Mouse (Mus musculus): Measurements from ENCODE around the gene Sipa1. TPM values are rescaled to one million over a fixed set of nuclear protein-coding genes. Genes with fewer than 3 reads are reported as not detected.

The Sipa1 gene
- polyA plus RNA-seq, 1 experiment, result 5.5 TPM

DNA sequence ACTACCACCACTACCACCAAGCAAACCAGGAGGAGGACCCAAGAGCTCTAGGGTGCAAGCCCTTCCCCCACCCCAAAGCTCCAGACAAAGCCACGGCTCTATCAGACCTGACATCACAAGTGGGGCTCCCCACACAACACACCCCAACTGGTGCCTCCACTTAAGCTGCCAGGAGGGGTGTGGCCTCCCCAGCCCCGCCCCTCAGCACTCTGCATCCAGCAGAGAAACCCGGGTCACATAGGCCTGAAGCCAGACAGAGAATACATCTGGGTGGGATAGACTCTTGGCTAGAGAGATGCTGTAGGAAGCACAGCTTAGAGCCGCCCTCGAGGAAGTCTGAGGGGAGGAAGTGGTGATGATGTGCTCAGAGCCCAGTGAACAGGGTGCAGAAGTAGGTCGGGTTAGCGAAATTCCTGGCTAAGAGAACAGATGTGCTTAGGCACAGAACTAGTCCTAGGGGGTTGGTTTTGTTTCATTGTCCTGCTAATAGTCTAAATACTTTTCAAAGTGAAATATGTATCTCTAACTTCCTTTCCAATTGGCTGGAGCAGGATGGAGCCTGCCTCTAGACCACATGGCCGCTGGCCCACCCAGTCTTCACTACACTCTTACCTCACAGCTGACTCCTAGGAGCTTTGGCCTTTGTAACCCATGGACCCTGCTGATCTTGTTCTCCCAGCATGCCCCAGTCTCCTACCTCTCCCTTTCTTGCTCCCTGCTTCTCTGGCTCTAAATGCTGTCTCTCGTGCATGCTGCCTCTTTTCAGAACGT, 41.5 kb upstream of the Sipa1 start:
- TF ChIP-seq POLR2A (IDR thresholded peaks at IDR 0.05; ENCODE audit: control insufficient read depth, low read depth, low read length) (no peak), CTCF (IDR thresholded peaks at IDR 0.05; ENCODE audit: control insufficient read depth, insufficient read depth, insufficient replicate concordance, low read depth, low read length) (no peak)
- Histone ChIP-seq H3K4me1 (ENCODE audit: control insufficient read depth, insufficient read depth, low read length) (0 out of 2 replicates have a peak, but pooled peaks cover 3% of the 10 kb centered on the region), H3K27me3 (ENCODE audit: control insufficient read depth, insufficient read depth, low read length) (no peaks in the 10 kb centered on the region), H3K36me3 (ENCODE audit: control insufficient read depth, insufficient read depth, low read length) (peaks cover 1% of the 10 kb centered on the region), H3K27ac (ENCODE audit: control insufficient read depth, insufficient read depth, low read depth, low read length) (peak overlapping the region; percentile 34; the same call in 1 of the 2 replicates), H3K4me3 (ENCODE audit: control insufficient read depth, low read depth, low read length) (no peak overlapping the region)

DNA sequence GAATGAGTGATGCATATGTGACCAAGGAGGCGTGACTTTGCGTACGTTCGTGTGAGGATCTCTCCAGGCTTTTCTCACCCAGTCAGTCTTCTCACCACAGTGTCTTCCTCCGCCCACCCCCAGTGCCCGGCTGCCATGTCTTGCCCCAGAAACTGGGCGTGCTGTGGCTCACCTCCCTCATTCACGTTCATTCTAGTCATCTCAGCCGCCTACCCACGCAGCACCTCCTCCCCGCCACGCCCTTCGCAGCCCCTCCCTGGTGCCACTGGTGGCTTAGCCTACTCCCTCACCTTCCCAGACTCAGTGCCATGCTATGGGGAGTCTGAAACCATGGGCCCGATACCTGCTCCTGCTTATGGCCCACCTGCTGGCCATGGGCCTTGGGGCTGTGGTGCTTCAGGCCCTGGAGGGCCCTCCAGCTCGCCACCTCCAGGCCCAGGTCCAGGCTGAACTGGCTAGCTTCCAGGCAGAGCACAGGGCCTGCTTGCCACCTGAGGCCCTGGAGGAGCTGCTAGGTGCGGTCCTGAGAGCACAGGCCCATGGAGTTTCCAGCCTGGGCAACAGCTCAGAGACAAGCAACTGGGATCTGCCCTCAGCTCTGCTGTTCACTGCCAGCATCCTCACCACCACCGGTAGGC, 40.8 kb upstream of the Sipa1 start, which contains the start of gene Kcnk7:
TSS of gene Kcnk7 (plus strand) at position 205 of the 638 bp plus-strand sequence.
- H3K27ac ChIP-seq (ENCODE audit: control insufficient read depth, insufficient read depth, low read depth, low read length), result peak within 1 kb of the TSS; percentile 34; the same call in 1 of the 2 replicates

DNA sequence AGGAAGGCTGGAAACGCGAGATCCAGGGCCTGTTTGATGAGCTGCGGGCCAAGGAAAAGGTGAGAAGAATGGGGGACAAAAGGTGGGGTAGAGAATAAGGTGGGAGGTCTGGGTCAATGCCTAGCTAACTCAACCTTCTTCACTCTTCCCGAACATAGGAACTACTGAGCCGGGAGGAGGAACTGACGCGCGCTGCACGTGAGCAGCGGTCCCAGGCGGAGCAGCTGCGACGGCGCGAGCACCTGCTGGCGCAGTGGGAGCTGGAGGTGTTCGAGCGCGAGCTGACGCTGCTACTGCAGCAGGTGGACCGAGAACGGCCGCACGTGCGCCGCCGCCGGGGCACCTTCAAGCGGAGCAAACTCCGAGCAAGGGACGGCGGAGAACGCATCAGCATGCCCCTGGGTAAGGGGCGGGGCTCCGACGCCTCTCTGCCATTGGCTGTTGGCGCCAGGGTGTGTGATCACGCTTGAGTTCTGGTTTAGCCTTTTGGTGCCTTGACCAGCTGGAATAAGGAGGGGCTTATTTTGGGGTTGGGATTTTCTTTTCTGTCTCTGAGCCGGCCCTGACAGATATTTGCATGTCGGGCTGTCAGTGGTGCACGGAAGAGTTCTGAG, 32.4 kb upstream of the Sipa1 start:
- peaks cover 8% of the 10 kb centered on the region for H3K36me3 ChIP-seq (ENCODE audit: control insufficient read depth, insufficient read depth, low read length)
- no peaks in the 10 kb centered on the region for H3K27me3 ChIP-seq (ENCODE audit: control insufficient read depth, insufficient read depth, low read length)
- H3K4me3 ChIP-seq (ENCODE audit: control insufficient read depth, low read depth, low read length), result peak overlapping the region; percentile 6
- TF ChIP-seq CTCF (IDR thresholded peaks at IDR 0.05; ENCODE audit: control insufficient read depth, insufficient read depth, insufficient replicate concordance, low read depth, low read length) (no peak), POLR2A (IDR thresholded peaks at IDR 0.05; ENCODE audit: control insufficient read depth, low read depth, low read length) (no peak)
- peaks cover 21% of the 10 kb centered on the region for H3K4me1 ChIP-seq (ENCODE audit: control insufficient read depth, insufficient read depth, low read length)
- peak overlapping the region; percentile 16; the same call in 1 of the 2 replicates for H3K27ac ChIP-seq (ENCODE audit: control insufficient read depth, insufficient read depth, low read depth, low read length)

More for the DNA sequence above, 40.8 kb upstream of the Sipa1 start, which contains the start of gene Kcnk7:
- TF ChIP-seq CTCF (IDR thresholded peaks at IDR 0.05; ENCODE audit: control insufficient read depth, insufficient read depth, insufficient replicate concordance, low read depth, low read length) (no peak), POLR2A (IDR thresholded peaks at IDR 0.05; ENCODE audit: control insufficient read depth, low read depth, low read length) (no peak)
- no peak within 1 kb of the TSS for H3K4me3 ChIP-seq (ENCODE audit: control insufficient read depth, low read depth, low read length)
- peaks cover 1% of the 10 kb centered on the region for H3K36me3 ChIP-seq (ENCODE audit: control insufficient read depth, insufficient read depth, low read length)
- 0 out of 2 replicates have a peak, but pooled peaks cover 3% of the 10 kb centered on the region for H3K4me1 ChIP-seq (ENCODE audit: control insufficient read depth, insufficient read depth, low read length)
- no peaks in the 10 kb centered on the region for H3K27me3 ChIP-seq (ENCODE audit: control insufficient read depth, insufficient read depth, low read length)

DNA sequence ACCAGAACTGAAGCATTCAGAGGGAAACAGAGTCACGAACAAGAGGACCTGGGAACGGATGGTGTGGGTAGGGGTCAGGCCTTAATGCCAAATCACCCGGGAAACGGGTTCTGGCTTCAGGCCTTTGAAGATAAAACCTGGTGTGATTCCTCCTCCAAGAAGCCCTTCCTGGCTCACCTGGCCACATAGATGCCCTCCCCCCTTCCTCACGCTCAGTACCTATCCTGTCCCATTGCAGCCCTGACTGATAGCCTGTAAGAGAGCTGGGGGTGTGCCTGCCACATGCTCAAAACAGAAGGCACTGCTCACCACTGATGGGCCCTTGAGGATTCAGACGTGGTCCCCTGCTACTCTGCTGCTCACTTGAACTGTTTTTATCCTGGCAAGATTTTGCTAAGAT, 30.3 kb upstream of the Sipa1 start:
- no peaks in the 10 kb centered on the region for H3K27me3 ChIP-seq (ENCODE audit: control insufficient read depth, insufficient read depth, low read length)
- H3K4me3 ChIP-seq (ENCODE audit: control insufficient read depth, low read depth, low read length), result no peak overlapping the region
- H3K4me1 ChIP-seq (ENCODE audit: control insufficient read depth, insufficient read depth, low read length), result peaks cover 36% of the 10 kb centered on the region
- H3K27ac ChIP-seq (ENCODE audit: control insufficient read depth, insufficient read depth, low read depth, low read length), result no peak overlapping the region
- TF ChIP-seq CTCF (IDR thresholded peaks at IDR 0.05; ENCODE audit: control insufficient read depth, insufficient read depth, insufficient replicate concordance, low read depth, low read length) (no peak), POLR2A (IDR thresholded peaks at IDR 0.05; ENCODE audit: control insufficient read depth, low read depth, low read length) (no peak)
- H3K36me3 ChIP-seq (ENCODE audit: control insufficient read depth, insufficient read depth, low read length), result peaks cover 7% of the 10 kb centered on the region

DNA sequence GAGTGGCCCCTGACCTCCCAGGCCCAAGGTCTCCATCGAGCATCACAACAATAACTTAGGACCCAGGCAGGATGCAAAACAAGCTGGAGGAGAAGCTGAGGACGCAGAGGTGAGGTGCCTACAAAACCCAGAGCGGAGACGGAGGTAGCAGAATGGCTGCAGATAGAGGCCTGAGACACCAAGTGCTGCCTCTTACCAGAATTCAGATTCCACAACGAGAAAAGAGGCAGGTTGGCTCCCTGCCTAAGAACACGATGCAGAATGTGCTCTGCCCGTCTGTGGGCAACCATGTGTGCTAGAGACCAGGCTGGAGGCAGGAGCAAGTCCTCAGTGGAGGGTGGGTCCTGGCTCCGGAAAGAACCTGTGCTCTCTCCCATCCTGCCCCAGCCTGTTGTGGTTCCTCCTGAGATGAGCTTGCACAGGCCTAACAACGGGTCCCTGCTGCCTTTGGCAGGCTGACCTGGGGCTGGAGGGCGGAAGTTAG, 29.4 kb upstream of the Sipa1 start:
- Histone ChIP-seq H3K4me1 (ENCODE audit: control insufficient read depth, insufficient read depth, low read length) (peaks cover 36% of the 10 kb centered on the region), H3K27me3 (ENCODE audit: control insufficient read depth, insufficient read depth, low read length) (no peaks in the 10 kb centered on the region), H3K27ac (ENCODE audit: control insufficient read depth, insufficient read depth, low read depth, low read length) (no peak overlapping the region), H3K4me3 (ENCODE audit: control insufficient read depth, low read depth, low read length) (no peak overlapping the region), H3K36me3 (ENCODE audit: control insufficient read depth, insufficient read depth, low read length) (peaks cover 6% of the 10 kb centered on the region)
- TF ChIP-seq CTCF (IDR thresholded peaks at IDR 0.05; ENCODE audit: control insufficient read depth, insufficient read depth, insufficient replicate concordance, low read depth, low read length) (no peak), POLR2A (IDR thresholded peaks at IDR 0.05; ENCODE audit: control insufficient read depth, low read depth, low read length) (no peak)

DNA sequence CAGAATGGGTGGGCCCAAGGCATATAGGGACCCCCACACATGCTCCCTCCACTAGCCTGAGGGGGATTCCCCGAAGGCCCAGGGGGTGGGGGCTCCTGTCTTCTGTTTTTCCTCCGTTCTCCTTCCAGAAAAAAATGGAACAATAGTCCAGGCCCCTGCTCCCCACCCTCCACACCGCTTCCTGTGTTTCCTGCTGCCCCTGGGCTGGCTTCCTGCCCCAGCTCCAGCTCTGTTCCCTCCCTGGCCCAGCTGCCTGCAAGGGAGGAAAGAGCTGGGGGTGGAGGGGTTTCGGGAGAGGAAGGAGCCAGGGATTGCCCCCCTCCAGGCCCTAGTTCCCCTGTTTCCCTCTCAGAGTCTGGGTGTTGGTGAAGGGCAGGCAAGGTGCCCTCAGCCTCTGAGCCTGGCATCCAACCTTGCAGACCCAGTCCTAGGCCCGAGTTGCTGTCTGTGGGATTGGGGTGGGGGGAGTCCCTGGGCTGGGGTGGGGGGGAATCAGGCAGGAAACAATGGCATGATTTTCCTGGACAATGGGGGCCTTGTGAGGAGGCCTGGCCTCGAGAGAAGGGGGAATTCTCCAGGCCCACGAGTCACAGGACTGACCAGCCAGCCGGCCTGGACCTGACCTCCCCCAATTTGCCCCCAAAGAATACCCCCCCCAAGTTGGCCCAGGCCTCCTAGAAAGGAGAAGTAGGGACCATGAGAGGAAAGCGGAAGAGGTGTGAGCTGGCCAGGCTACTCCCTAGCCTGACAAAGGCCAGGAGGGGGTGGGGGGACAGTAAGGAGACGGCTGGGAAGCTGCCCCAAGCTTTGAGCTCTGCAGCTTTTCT, 28.8 kb upstream of the Sipa1 start:
- Histone ChIP-seq H3K4me1 (ENCODE audit: control insufficient read depth, insufficient read depth, low read length) (peaks cover 38% of the 10 kb centered on the region), H3K36me3 (ENCODE audit: control insufficient read depth, insufficient read depth, low read length) (peaks cover under 1% of the 10 kb centered on the region; the same call in 1 of the 2 replicates), H3K27ac (ENCODE audit: control insufficient read depth, insufficient read depth, low read depth, low read length) (no peak overlapping the region), H3K4me3 (ENCODE audit: control insufficient read depth, low read depth, low read length) (no peak overlapping the region), H3K27me3 (ENCODE audit: control insufficient read depth, insufficient read depth, low read length) (no peaks in the 10 kb centered on the region)
- no peak for TF ChIP-seq CTCF (IDR thresholded peaks at IDR 0.05; ENCODE audit: control insufficient read depth, insufficient read depth, insufficient replicate concordance, low read depth, low read length)
- no peak for TF ChIP-seq POLR2A (IDR thresholded peaks at IDR 0.05; ENCODE audit: control insufficient read depth, low read depth, low read length)

Data from testis, adult 2 months (tissue).